Mouse (Mus musculus): ENCODE measurements around the gene Rgs6.

The Rgs6 gene

GRCm38 (mm10) chr12:82588017-82588416 is at the start of gene Rgs6:
TSS of gene Rgs6 (plus strand) at chr12:82588292.
- peak in 1 of 2 experiments; percentile 12 for DNase-seq

GRCm38 (mm10) chr12:82547127-82547526 is 41.0 kb upstream of the Rgs6 start:
- no peak for DNase-seq

GRCm38 (mm10) chr12:82549228-82549627 is 38.9 kb upstream of the Rgs6 start:
- no peak for DNase-seq

- no peak for DNase-seq
Measured at GRCm38 (mm10) chr12:82550076-82550475, 38.0 kb upstream of the Rgs6 start.

- DNase-seq = no peak
Measured at GRCm38 (mm10) chr12:82552376-82552775, 35.7 kb upstream of the Rgs6 start.

- DNase-seq = no peak
Measured at GRCm38 (mm10) chr12:82562916-82563315, 25.2 kb upstream of the Rgs6 start.

GRCm38 (mm10) chr12:82568370-82568769 is 19.7 kb upstream of the Rgs6 start:
- DNase-seq = no peak

- no peak for DNase-seq
Measured at GRCm38 (mm10) chr12:82572706-82573105, 15.4 kb upstream of the Rgs6 start.

- DNase-seq = peak in 1 of 2 experiments; percentile 22
Measured at GRCm38 (mm10) chr12:82586592-82586991, 1.5 kb upstream of the Rgs6 start.

- peak; percentile 32 to 55 for DNase-seq
Measured at GRCm38 (mm10) chr12:82587348-82587895, 670 bp upstream of the Rgs6 start.

- DNase-seq = peak; percentile 13 to 51
Measured at GRCm38 (mm10) chr12:82588846-82589630, 946 bp downstream of the Rgs6 start.

GRCm38 (mm10) chr12:82599011-82599410 is 10.9 kb downstream of the Rgs6 start:
- no peak for DNase-seq

GRCm38 (mm10) chr12:82600406-82600805 is 12.3 kb downstream of the Rgs6 start:
- no peak for DNase-seq

- no peak for DNase-seq
Measured at GRCm38 (mm10) chr12:82602823-82603222, 14.7 kb downstream of the Rgs6 start.

GRCm38 (mm10) chr12:82603308-82603707 is 15.2 kb downstream of the Rgs6 start:
- DNase-seq = no peak

- DNase-seq = no peak
Measured at GRCm38 (mm10) chr12:82603979-82604378, 15.9 kb downstream of the Rgs6 start.

- DNase-seq = no peak
Measured at GRCm38 (mm10) chr12:82612769-82613660, 24.9 kb downstream of the Rgs6 start.

GRCm38 (mm10) chr12:82616486-82616812 is 28.4 kb downstream of the Rgs6 start:
- DNase-seq = no peak

GRCm38 (mm10) chr12:82616813-82617681 is 29.0 kb downstream of the Rgs6 start:
- peak; percentile 47 to 76 for DNase-seq

- DNase-seq = no peak
Measured at GRCm38 (mm10) chr12:82617682-82618370, 29.7 kb downstream of the Rgs6 start.

GRCm38 (mm10) chr12:82640441-82640840 is 52.3 kb downstream of the Rgs6 start:
- no peak for DNase-seq

GRCm38 (mm10) chr12:82647876-82648275 is 59.8 kb downstream of the Rgs6 start:
- no peak for DNase-seq

Measured in kidney, postnatal 25 days (tissue).